Mouse (Mus musculus): ENCODE results near the gene Nprl3.

- TF ChIP-seq CTCF (IDR thresholded peaks at IDR 0.05; ENCODE audit: low read depth, low read length) (no peak), POLR2A (IDR thresholded peaks at IDR 0.05; ENCODE audit: extremely low read depth, insufficient read depth, low read length) (no peak)
Measured at GRCm38 (mm10) chr11:32266194-32266593, 1.3 kb downstream of the Nprl3 start.

All from liver, adult 2 months (tissue).